Mouse (Mus musculus): ENCODE measurements around the gene Gm20388. TPM values are rescaled to one million over a fixed set of nuclear protein-coding genes. Genes with fewer than 3 reads are reported as not detected.

The Gm20388 gene
- polyA plus RNA-seq, 1 experiment, result 28.1 TPM

DNA sequence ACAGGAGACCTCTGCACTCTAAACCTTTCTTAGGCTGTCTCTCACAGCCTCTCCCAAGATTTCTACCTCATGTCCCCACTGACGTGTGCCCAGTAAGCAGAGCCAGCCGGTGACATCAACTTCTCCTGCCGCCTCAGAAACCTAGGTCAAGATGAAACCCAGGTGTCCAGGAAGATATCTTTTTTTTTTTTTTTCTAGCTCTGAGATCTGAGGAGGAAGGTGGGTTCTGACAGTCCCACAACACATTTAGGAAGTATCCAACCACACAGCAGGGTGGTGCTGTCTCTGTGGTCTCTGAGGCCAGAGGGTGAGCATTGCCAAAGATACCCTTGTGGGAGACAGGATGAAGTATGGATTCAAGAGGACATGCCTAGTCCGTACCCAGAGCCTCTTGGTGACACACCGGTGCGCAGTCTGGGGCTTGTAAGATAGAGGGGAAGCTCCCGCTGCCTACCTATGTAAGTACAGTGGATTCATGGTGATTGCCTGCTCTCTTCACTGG is 1246.4 kb downstream of the Gm20388 start:
- Histone ChIP-seq H3K36me3 (ENCODE audit: control insufficient read depth, insufficient read depth, low read length, poor library complexity, severe bottlenecking) (no peaks in the 10 kb centered on the region), H3K4me1 (ENCODE audit: control insufficient read depth, insufficient read depth, low read length) (no peaks in the 10 kb centered on the region), H3K4me3 (ENCODE audit: low read depth, low read length) (no peak overlapping the region), H3K27me3 (ENCODE audit: control insufficient read depth, insufficient read depth, low read length, poor library complexity, severe bottlenecking) (no peaks in the 10 kb centered on the region), H3K9ac (ENCODE audit: low read depth, poor library complexity, severe bottlenecking) (no peak overlapping the region), H3K9me3 (replicated peaks; ENCODE audit: control insufficient read depth, insufficient read depth, low read length, poor library complexity, severe bottlenecking) (no peaks in the 10 kb centered on the region), H3K27ac (ENCODE audit: insufficient read depth, low read length) (no peak overlapping the region)
- no peak for TF ChIP-seq EP300 (IDR thresholded peaks at IDR 0.05; ENCODE audit: insufficient read depth, low read depth, low read length)
- no peak for TF ChIP-seq POLR2A (IDR thresholded peaks at IDR 0.05; ENCODE audit: insufficient read depth, low read length)
- TF ChIP-seq CTCF (IDR thresholded peaks at IDR 0.05; ENCODE audit: low read depth, low read length), result no peak

DNA sequence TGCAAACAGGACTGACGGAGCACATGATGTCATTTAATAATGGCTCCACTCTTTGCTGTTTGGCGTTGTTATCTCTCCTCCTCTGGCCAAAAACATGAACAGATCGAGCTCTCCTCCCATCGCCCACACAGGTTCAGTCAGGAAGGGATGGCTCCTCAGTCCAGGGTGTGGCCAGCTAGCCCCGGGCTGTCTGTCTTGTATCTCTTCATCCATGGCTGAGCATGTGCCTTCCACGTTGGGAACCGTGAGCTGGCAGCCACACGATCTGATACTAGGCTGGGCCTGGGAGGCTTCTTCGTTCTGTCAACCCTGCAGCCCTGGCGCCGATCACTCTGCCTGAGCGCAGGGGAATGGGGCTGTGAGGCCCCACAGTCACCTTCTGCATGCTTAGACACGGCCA is 1248.2 kb downstream of the Gm20388 start:
- H3K9me3 ChIP-seq (replicated peaks; ENCODE audit: control insufficient read depth, insufficient read depth, low read length, poor library complexity, severe bottlenecking), result no peaks in the 10 kb centered on the region
- no peaks in the 10 kb centered on the region for H3K27me3 ChIP-seq (ENCODE audit: control insufficient read depth, insufficient read depth, low read length, poor library complexity, severe bottlenecking)
- TF ChIP-seq EP300 (IDR thresholded peaks at IDR 0.05; ENCODE audit: insufficient read depth, low read depth, low read length), result no peak
- TF ChIP-seq POLR2A (IDR thresholded peaks at IDR 0.05; ENCODE audit: insufficient read depth, low read length), result no peak
- TF ChIP-seq CTCF (IDR thresholded peaks at IDR 0.05; ENCODE audit: low read depth, low read length), result no peak
- no peak overlapping the region for H3K27ac ChIP-seq (ENCODE audit: insufficient read depth, low read length)
- no peaks in the 10 kb centered on the region for H3K36me3 ChIP-seq (ENCODE audit: control insufficient read depth, insufficient read depth, low read length, poor library complexity, severe bottlenecking)
- no peak overlapping the region for H3K9ac ChIP-seq (ENCODE audit: low read depth, poor library complexity, severe bottlenecking)
- H3K4me3 ChIP-seq (ENCODE audit: low read depth, low read length), result no peak overlapping the region
- H3K4me1 ChIP-seq (ENCODE audit: control insufficient read depth, insufficient read depth, low read length), result no peaks in the 10 kb centered on the region

DNA sequence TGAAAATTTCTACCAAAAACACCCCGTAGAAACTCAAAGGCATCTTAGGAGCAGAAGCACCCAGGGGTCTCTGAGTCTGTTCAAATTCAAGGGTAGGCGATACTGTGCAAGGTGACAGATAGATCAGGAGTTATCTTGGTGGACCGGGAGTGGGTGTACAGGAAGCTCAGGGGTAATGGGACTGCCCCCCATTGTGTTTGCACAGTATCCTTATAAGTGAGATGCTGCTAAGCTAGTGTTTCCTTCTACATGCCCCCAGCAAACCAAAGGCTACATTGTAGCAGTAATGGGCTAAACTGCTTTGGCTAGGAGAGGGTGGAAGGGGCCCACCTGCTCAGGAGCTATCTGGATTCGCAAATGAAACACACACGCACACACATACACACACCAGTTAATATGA is 1250.8 kb downstream of the Gm20388 start:
- no peaks in the 10 kb centered on the region for H3K36me3 ChIP-seq (ENCODE audit: control insufficient read depth, insufficient read depth, low read length, poor library complexity, severe bottlenecking)
- no peak overlapping the region for H3K4me3 ChIP-seq (ENCODE audit: low read depth, low read length)
- no peaks in the 10 kb centered on the region for H3K9me3 ChIP-seq (replicated peaks; ENCODE audit: control insufficient read depth, insufficient read depth, low read length, poor library complexity, severe bottlenecking)
- H3K27me3 ChIP-seq (ENCODE audit: control insufficient read depth, insufficient read depth, low read length, poor library complexity, severe bottlenecking), result no peaks in the 10 kb centered on the region
- no peak overlapping the region for H3K9ac ChIP-seq (ENCODE audit: low read depth, poor library complexity, severe bottlenecking)
- TF ChIP-seq EP300 (IDR thresholded peaks at IDR 0.05; ENCODE audit: insufficient read depth, low read depth, low read length), result no peak
- no peak overlapping the region for H3K27ac ChIP-seq (ENCODE audit: insufficient read depth, low read length)
- H3K4me1 ChIP-seq (ENCODE audit: control insufficient read depth, insufficient read depth, low read length), result no peaks in the 10 kb centered on the region

DNA sequence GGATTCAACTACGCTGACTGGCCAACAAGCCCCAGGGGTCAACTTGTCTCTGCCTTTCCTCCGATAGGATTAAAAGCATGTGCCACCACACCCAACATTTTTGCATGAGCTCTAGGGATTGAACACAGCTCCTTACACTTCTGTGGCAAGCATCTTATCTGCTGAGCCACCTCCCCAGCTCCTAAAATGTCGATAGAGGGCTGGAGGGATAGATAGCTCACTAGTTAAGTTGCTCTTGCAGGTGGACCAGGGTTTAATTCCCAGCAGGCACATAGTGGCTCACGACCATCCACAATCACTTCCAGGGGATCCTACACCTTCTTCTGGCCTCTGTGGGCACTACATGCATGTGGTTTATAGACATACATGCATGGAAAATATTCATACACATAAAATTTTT is 1251.8 kb downstream of the Gm20388 start:
- Histone ChIP-seq H3K9me3 (replicated peaks; ENCODE audit: control insufficient read depth, insufficient read depth, low read length, poor library complexity, severe bottlenecking) (no peaks in the 10 kb centered on the region), H3K4me1 (ENCODE audit: control insufficient read depth, insufficient read depth, low read length) (no peaks in the 10 kb centered on the region), H3K4me3 (ENCODE audit: low read depth, low read length) (no peak overlapping the region), H3K9ac (ENCODE audit: low read depth, poor library complexity, severe bottlenecking) (no peak overlapping the region), H3K36me3 (ENCODE audit: control insufficient read depth, insufficient read depth, low read length, poor library complexity, severe bottlenecking) (no peaks in the 10 kb centered on the region), H3K27ac (ENCODE audit: insufficient read depth, low read length) (no peak overlapping the region), H3K27me3 (ENCODE audit: control insufficient read depth, insufficient read depth, low read length, poor library complexity, severe bottlenecking) (no peaks in the 10 kb centered on the region)
- no peak for TF ChIP-seq POLR2A (IDR thresholded peaks at IDR 0.05; ENCODE audit: insufficient read depth, low read length)
- no peak for TF ChIP-seq EP300 (IDR thresholded peaks at IDR 0.05; ENCODE audit: insufficient read depth, low read depth, low read length)
- TF ChIP-seq CTCF (IDR thresholded peaks at IDR 0.05; ENCODE audit: low read depth, low read length), result no peak

DNA sequence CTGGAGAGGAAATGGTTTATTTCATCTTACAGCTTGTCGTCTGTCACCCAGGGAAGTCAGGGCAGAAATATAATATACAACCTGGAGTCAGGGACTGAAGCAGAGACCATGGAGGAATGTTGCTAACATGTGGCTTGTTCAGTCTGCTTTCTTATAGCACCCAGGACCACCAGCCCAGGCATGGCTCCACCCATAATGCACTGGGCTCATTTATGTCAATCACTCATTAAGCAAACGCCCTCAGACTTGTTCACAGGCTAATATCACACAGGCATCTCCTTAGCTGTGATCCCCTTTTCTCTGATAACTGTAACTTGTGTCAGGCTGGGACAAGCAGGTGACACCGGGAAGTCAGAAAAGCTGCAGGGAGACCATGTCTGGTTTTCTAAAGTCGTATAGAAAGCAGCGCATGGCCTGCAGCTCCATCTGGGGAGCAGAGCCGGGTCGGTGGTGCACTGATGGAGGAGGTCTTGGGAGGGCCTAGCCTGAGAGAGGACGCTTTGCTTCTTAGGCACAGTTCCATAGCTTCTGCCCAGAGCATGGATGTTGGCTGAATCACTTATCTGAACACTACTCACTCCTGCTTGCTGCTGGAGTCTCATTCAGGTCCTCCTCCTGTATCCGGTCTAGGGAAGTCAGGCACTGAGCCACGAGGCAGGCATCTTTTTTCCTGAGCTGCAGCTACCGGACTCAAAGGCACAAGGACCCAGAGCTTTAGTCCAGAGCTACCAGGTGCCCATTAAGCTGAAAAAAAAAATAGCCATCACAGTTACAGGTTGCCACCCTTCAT is 1252.5 kb downstream of the Gm20388 start:
- Histone ChIP-seq H3K27me3 (ENCODE audit: control insufficient read depth, insufficient read depth, low read length, poor library complexity, severe bottlenecking) (no peaks in the 10 kb centered on the region), H3K4me1 (ENCODE audit: control insufficient read depth, insufficient read depth, low read length) (no peaks in the 10 kb centered on the region), H3K4me3 (ENCODE audit: low read depth, low read length) (no peak overlapping the region), H3K36me3 (ENCODE audit: control insufficient read depth, insufficient read depth, low read length, poor library complexity, severe bottlenecking) (no peaks in the 10 kb centered on the region), H3K27ac (ENCODE audit: insufficient read depth, low read length) (no peak overlapping the region), H3K9ac (ENCODE audit: low read depth, poor library complexity, severe bottlenecking) (no peak overlapping the region), H3K9me3 (replicated peaks; ENCODE audit: control insufficient read depth, insufficient read depth, low read length, poor library complexity, severe bottlenecking) (no peaks in the 10 kb centered on the region)
- TF ChIP-seq EP300 (IDR thresholded peaks at IDR 0.05; ENCODE audit: insufficient read depth, low read depth, low read length) (no peak), CTCF (IDR thresholded peaks at IDR 0.05; ENCODE audit: low read depth, low read length) (no peak)

DNA sequence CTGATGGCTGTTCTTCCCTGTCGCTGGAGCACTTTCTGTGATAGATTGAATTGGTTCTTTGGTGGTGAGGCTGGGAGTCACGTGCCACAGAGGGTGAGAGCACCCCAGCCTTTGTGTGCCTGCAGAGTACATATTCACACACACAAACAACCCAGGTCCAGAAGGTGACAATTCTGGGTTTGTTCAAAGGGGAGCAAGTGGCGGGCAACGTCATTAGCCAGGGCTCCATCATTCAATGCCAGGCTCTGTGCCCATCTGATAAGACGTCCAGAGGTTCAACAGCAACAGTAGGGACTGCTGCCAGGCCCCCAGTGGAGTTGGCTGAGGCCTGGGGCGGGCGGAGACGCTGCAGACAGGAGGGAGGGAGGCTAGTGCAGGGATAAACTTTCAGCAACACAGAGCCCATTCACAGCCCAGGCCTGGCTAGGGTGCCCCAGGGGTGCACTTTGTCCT is 1253.4 kb downstream of the Gm20388 start:
- H3K4me1 ChIP-seq (ENCODE audit: control insufficient read depth, insufficient read depth, low read length), result no peaks in the 10 kb centered on the region
- no peak overlapping the region for H3K27ac ChIP-seq (ENCODE audit: insufficient read depth, low read length)

More for the DNA sequence above, 1253.4 kb downstream of the Gm20388 start:
- no peaks in the 10 kb centered on the region for H3K36me3 ChIP-seq (ENCODE audit: control insufficient read depth, insufficient read depth, low read length, poor library complexity, severe bottlenecking)
- H3K9me3 ChIP-seq (replicated peaks; ENCODE audit: control insufficient read depth, insufficient read depth, low read length, poor library complexity, severe bottlenecking), result no peaks in the 10 kb centered on the region
- no peak overlapping the region for H3K4me3 ChIP-seq (ENCODE audit: low read depth, low read length)
- H3K27me3 ChIP-seq (ENCODE audit: control insufficient read depth, insufficient read depth, low read length, poor library complexity, severe bottlenecking), result no peaks in the 10 kb centered on the region
- TF ChIP-seq CTCF (IDR thresholded peaks at IDR 0.05; ENCODE audit: low read depth, low read length), result no peak
- TF ChIP-seq POLR2A (IDR thresholded peaks at IDR 0.05; ENCODE audit: insufficient read depth, low read length), result no peak
- no peak for TF ChIP-seq EP300 (IDR thresholded peaks at IDR 0.05; ENCODE audit: insufficient read depth, low read depth, low read length)
- no peak overlapping the region for H3K9ac ChIP-seq (ENCODE audit: low read depth, poor library complexity, severe bottlenecking)

Measured in ES-Bruce4 (cell line).